Mouse (Mus musculus): Measurements from ENCODE around the gene Ksr1. TPM values are rescaled to one million over a fixed set of nuclear protein-coding genes. Genes with fewer than 3 reads are reported as not detected.
"Not testable (repeated sequence)": the region's sequence is repeated elsewhere in the genome, so short reads cannot be mapped to it uniquely, and the experiment has no call there.

Ksr1 gene
- polyA plus RNA-seq, 1 experiment from 2014 or later, result 4.9 TPM

DNA sequence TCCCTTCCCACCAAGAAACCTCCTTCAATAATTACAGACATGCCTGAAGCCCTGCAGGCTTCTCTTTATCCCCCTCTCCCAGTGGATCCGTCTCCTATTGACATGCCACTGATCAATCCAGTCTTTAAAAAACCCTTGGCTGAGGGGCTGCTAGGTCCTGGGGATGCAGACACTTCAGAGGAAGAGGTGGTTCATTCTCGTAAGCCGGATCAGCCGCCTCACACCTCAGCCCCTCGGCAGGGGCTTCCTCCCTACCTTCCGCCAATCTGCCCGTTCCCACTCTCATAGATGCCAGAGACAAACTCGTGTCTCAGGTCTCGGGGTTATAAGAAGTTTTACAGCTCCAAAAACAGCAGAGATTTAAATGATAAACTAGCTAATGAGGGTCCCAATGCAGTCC is 156.1 kb downstream of the Ksr1 start:
- Histone ChIP-seq H3K4me3 (no peak overlapping the region), H3K9ac (replicated peaks) (no peak overlapping the region), H3K27me3 (no peaks in the 10 kb centered on the region), H3K9me3 (no peaks in the 10 kb centered on the region), H3K27ac (replicated peaks) (no peak overlapping the region), H3K4me2 (replicated peaks) (no peak overlapping the region), H3K4me1 (no peaks in the 10 kb centered on the region), H3K36me3 (no peaks in the 10 kb centered on the region)
- ATAC-seq (replicated peaks), result no peak
- WGBS, result 93% methylated on average over 9 of the region's 9 CpGs

GRCm38 (mm10) chr11:78989206-78989605 is 157.0 kb downstream of the Ksr1 start:
- 95% methylated on average over 11 of the region's 11 CpGs for WGBS
- H3K36me3 ChIP-seq; H3K9ac ChIP-seq (replicated peaks); H3K4me3 ChIP-seq; H3K4me2 ChIP-seq (replicated peaks); H3K4me1 ChIP-seq; H3K27me3 ChIP-seq; ATAC-seq (replicated peaks); H3K9me3 ChIP-seq; H3K27ac ChIP-seq (replicated peaks): not testable (repeated sequence)

GRCm38 (mm10) chr11:78986311-78987002 is 159.8 kb downstream of the Ksr1 start:
- no peak overlapping the region for H3K9ac ChIP-seq (replicated peaks)
- no peak overlapping the region for H3K4me2 ChIP-seq (replicated peaks)
- no peaks in the 10 kb centered on the region for H3K9me3 ChIP-seq
- H3K4me3 ChIP-seq, result no peak overlapping the region
- WGBS, result 94% methylated on average over 10 of the region's 10 CpGs
- no peaks in the 10 kb centered on the region for H3K36me3 ChIP-seq
- no peak for ATAC-seq (replicated peaks)
- H3K27ac ChIP-seq (replicated peaks), result no peak overlapping the region
- H3K27me3 ChIP-seq, result no peaks in the 10 kb centered on the region
- H3K4me1 ChIP-seq, result no peaks in the 10 kb centered on the region

DNA sequence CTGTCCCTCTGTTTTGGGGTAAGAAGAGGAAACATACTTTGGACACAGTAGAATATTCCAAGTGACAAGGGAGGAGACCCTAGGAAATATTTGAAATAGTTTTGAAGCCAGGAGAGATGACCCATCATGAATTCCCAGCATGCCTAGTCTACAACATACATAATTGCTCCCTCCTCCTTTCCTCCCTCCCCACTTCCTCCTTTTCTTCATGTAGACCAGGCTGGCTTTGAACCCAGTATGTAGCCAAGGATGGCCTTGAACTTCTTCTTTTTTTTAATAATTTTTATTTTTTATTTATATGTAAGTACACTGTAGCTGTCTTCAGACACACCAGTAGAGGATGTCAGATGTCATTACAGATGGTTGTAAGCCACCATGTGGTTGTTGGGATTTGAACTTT is 160.7 kb downstream of the Ksr1 start:
- Histone ChIP-seq H3K27ac (replicated peaks) (no peak overlapping the region), H3K4me3 (no peak overlapping the region), H3K4me2 (replicated peaks) (no peak overlapping the region), H3K36me3 (no peaks in the 10 kb centered on the region), H3K9me3 (no peaks in the 10 kb centered on the region), H3K27me3 (no peaks in the 10 kb centered on the region), H3K4me1 (no peaks in the 10 kb centered on the region), H3K9ac (replicated peaks) (no peak overlapping the region)
- no peak for ATAC-seq (replicated peaks)

- WGBS, result 77% methylated on average over 10 of the region's 10 CpGs
- no peak for ATAC-seq (replicated peaks)
- Histone ChIP-seq H3K9me3 (no peaks in the 10 kb centered on the region), H3K4me3 (no peak within 1 kb of the TSS), H3K4me2 (replicated peaks) (no peak within 1 kb of the TSS), H3K27ac (replicated peaks) (no peak within 1 kb of the TSS), H3K36me3 (no peaks in the 10 kb centered on the region), H3K4me1 (no peaks in the 10 kb centered on the region), H3K9ac (replicated peaks) (no peak within 1 kb of the TSS), H3K27me3 (no peaks in the 10 kb centered on the region)
Measured at GRCm38 (mm10) chr11:78984483-78985177, 161.6 kb downstream of the Ksr1 start, which contains the start of gene Lgals9. TSS of gene Lgals9 (minus strand) at chr11:78984946.

- no peak overlapping the region for H3K4me2 ChIP-seq (replicated peaks)
- H3K9ac ChIP-seq (replicated peaks), result no peak overlapping the region
- H3K4me1 ChIP-seq, result no peaks in the 10 kb centered on the region
- H3K4me3 ChIP-seq, result no peak overlapping the region
- H3K27ac ChIP-seq (replicated peaks), result no peak overlapping the region
- no peaks in the 10 kb centered on the region for H3K9me3 ChIP-seq
- no peaks in the 10 kb centered on the region for H3K36me3 ChIP-seq
- ATAC-seq (replicated peaks), result no peak
- 84% methylated on average over 7 of the region's 7 CpGs for WGBS
- H3K27me3 ChIP-seq, result no peaks in the 10 kb centered on the region
Measured at GRCm38 (mm10) chr11:78983539-78983938, 162.7 kb downstream of the Ksr1 start.

- Histone ChIP-seq H3K4me3 (no peak overlapping the region), H3K4me1 (no peaks in the 10 kb centered on the region), H3K27ac (replicated peaks) (no peak overlapping the region), H3K4me2 (replicated peaks) (no peak overlapping the region), H3K9ac (replicated peaks) (no peak overlapping the region), H3K36me3 (no peaks in the 10 kb centered on the region), H3K9me3 (no peaks in the 10 kb centered on the region), H3K27me3 (no peaks in the 10 kb centered on the region)
- no peak for ATAC-seq (replicated peaks)
- WGBS, result 92% methylated on average over 12 of the region's 12 CpGs
Measured at GRCm38 (mm10) chr11:78982513-78983291, 163.5 kb downstream of the Ksr1 start.

GRCm38 (mm10) chr11:78982042-78982441 is 164.2 kb downstream of the Ksr1 start:
- Histone ChIP-seq H3K4me2 (replicated peaks) (no peak overlapping the region), H3K27ac (replicated peaks) (no peak overlapping the region), H3K36me3 (no peaks in the 10 kb centered on the region), H3K9ac (replicated peaks) (no peak overlapping the region), H3K27me3 (no peaks in the 10 kb centered on the region), H3K4me3 (no peak overlapping the region), H3K4me1 (no peaks in the 10 kb centered on the region), H3K9me3 (no peaks in the 10 kb centered on the region)
- ATAC-seq (replicated peaks), result no peak
- WGBS, result 83% methylated on average over 2 of the region's 2 CpGs

DNA sequence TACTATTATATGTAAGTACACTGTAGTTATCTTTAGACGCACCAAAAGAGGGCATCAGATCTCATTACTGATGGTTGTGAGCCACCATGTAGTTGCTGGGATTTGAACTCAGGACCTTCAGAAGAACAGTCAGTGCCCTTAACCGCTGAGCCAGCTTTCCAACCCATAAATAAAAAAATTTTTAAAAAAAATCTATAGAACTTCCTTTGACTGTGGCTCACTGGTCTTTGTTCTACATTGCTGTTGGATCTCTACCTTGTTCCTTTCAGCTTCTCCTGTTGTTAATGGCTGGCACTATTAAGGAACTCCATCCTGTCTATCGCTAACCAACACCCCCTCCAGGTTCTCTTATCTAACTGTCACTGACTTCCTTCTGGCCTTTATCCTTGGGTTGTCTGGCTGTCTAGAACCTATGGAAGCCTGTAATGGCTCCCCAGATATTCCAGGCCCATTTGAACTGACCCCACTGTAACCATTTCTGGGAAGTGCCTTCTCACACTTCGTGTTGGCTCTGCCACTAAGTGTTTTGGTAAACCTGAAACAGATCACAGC is 166.0 kb downstream of the Ksr1 start:
- H3K9me3 ChIP-seq, result no peaks in the 10 kb centered on the region
- H3K36me3 ChIP-seq, result no peaks in the 10 kb centered on the region
- no peaks in the 10 kb centered on the region for H3K27me3 ChIP-seq
- H3K4me2 ChIP-seq (replicated peaks), result no peak overlapping the region
- H3K4me3 ChIP-seq, result no peak overlapping the region
- 84% methylated on average over 4 of the region's 4 CpGs for WGBS
- H3K9ac ChIP-seq (replicated peaks), result no peak overlapping the region
- ATAC-seq (replicated peaks), result no peak
- H3K4me1 ChIP-seq, result no peaks in the 10 kb centered on the region
- H3K27ac ChIP-seq (replicated peaks), result no peak overlapping the region

DNA sequence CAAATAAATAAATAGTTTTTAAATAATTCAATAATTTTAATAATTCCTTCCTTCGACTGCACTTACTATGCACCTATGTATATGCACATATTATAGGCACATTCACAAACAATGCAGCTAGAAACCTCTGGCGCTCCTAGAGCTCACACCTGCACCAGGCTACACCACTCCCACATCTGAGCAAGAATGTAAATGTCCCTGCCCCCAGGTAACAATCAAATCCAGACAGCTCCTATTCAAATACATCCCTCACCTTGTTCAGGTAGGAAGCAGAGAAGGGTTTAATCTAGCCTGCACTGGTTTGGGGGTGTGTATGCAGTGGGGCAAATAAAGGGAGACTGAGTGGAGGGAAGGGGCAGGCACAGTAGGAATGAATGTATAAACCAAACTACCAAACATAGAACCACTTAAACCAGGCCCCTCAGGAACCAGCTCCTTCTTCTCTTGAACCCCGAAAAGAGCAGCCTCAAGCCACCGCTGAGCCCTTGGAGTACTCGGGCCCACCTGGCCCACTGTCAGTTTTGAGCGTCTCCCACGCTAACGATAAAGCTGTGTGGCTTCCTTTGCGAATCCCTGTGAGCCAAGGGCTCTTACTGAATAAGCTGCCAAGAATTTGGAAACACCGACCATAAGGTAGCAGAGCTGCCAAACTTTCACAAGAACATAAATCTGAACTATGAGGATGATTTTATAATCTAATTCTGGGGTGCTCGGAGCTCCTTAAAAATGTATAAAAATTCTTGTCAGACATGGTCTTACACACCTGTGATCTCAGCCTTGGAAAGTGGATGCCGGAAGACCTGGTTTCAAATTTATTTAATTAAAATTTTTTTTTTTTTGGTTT is 167.8 kb downstream of the Ksr1 start:
- WGBS, result 72% methylated on average over 12 of the region's 12 CpGs
- Histone ChIP-seq H3K9me3 (no peaks in the 10 kb centered on the region), H3K4me2 (replicated peaks) (no peak overlapping the region), H3K27me3 (no peaks in the 10 kb centered on the region), H3K4me1 (no peaks in the 10 kb centered on the region), H3K27ac (replicated peaks) (no peak overlapping the region), H3K36me3 (no peaks in the 10 kb centered on the region), H3K9ac (replicated peaks) (no peak overlapping the region), H3K4me3 (no peak overlapping the region)
- no peak for ATAC-seq (replicated peaks)

DNA sequence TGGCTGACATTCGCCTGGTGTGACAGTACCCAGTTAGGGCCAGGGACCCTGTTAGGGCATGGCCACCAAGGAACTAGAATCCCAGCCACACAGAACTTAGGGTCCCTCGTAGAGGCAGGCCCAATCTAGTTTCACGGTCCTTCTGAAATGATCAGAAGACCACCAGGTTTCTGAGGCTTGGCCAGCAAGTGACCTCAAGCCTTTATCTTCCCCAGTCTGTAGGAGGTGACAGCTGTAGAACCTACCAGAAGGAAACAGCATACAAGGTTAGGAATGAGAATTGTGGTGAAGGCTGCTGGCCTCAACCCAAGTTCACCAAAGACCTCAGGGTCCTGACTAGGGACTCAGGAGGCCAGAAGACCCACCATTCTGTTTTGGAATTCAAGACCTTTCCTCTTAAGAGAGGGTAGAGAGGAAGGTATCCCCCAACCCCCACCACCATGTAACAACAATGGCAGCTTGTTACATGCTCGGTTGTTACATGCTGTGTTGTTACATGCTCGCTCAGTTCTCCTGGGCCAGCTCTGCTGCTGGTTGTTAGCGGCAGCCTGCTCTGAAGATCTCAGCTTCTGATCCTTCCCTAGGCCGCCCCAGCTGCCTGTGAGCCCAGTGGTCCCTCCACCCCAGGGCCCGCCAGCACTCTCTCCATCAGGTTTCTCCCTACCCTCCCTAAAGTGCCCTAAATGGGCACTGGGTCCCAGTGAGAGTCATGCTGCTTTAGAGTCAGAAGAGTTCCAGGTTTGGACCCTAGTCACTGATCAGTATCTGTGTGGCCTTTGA is 169.3 kb downstream of the Ksr1 start:
- no peaks in the 10 kb centered on the region for H3K9me3 ChIP-seq
- no peak overlapping the region for H3K4me3 ChIP-seq
- no peak overlapping the region for H3K9ac ChIP-seq (replicated peaks)
- ATAC-seq (replicated peaks), result no peak
- WGBS, result 81% methylated on average over 8 of the region's 8 CpGs
- no peaks in the 10 kb centered on the region for H3K27me3 ChIP-seq
- H3K36me3 ChIP-seq, result no peaks in the 10 kb centered on the region
- no peak overlapping the region for H3K27ac ChIP-seq (replicated peaks)
- no peaks in the 10 kb centered on the region for H3K4me1 ChIP-seq
- H3K4me2 ChIP-seq (replicated peaks), result no peak overlapping the region
